Mouse (Mus musculus) forebrain, embryonic 10.5 days (tissue): Measurements from ENCODE around the gene Amd1. TPM values are rescaled to one million over a fixed set of nuclear protein-coding genes. Genes with fewer than 3 reads are reported as not detected.

Experiments used
- DNase-seq: peaks from one replicate; pipeline ENCODE4 v3.0.0-alpha.2; 2017; ENCODE audit warnings: low spot score; ENCODE audit errors: extremely low spot score
- H3K27ac ChIP-seq: fragments of 300-500 bp; sonication (generic); 2 replicates; pipeline ENCODE4 v1.5.1; 2016; ENCODE audit warnings: mild to moderate bottlenecking
- H3K27me3 ChIP-seq: fragments of 300-500 bp; sonication (generic); 2 replicates; pipeline ENCODE4 v1.6.1; 2016; ENCODE audit warnings: mild to moderate bottlenecking; ENCODE audit not compliant: poor library complexity, severe bottlenecking
- H3K36me3 ChIP-seq: fragments of 300-500 bp; sonication (generic); replicated peaks from 2 replicates; pipeline ENCODE4 v1.6.1; 2016; ENCODE audit warnings: mild to moderate bottlenecking, moderate library complexity
- H3K4me1 ChIP-seq: fragments of 300-500 bp; sonication (generic); 2 replicates; pipeline ENCODE4 v1.6.1; 2016
- H3K4me3 ChIP-seq: fragments of 300-500 bp; sonication (generic); 2 replicates; pipeline ENCODE4 v1.5.1; 2016; ENCODE audit warnings: mild to moderate bottlenecking, moderate library complexity
- H3K9me3 ChIP-seq: fragments of 300-500 bp; sonication (generic); 2 replicates; pipeline ENCODE4 v1.6.1; 2016; ENCODE audit warnings: mild to moderate bottlenecking, moderate library complexity
- WGBS: fragments of 180-500 bp; shearing (Covaris S2); methylation state at CpG from one replicate; pipeline ENCODE4 v1.1.7; 2016; 5-methylcytosine and 5-hydroxymethylcytosine counted together
- polyA plus RNA-seq: library from polyadenylated mRNA; unstranded; fragments of >200 nt; fragmentation: Nextera tagmentation; extraction: Ambion mirVana; gene quantifications from 2 replicates; pipeline ENCODE4 v1.2.1, GENCODE M21; 2016

Gene Amd1
- polyA plus RNA-seq, 1 experiment from 2014 or later: 96.8 TPM

- no peak for DNase-seq
- H3K4me1 ChIP-seq: peaks cover 23% of the 10 kb centered on the region
- H3K4me3 ChIP-seq: peak overlapping the region; percentile 77
- H3K9me3 ChIP-seq: no peaks in the 10 kb centered on the region
- H3K27me3 ChIP-seq: no peaks in the 10 kb centered on the region
- H3K27ac ChIP-seq: peak overlapping the region; percentile 98
- H3K36me3 ChIP-seq: peaks cover 20% of the 10 kb centered on the region
- WGBS: 10% methylated on average over 5 of the region's 5 CpGs
Observed at GRCm38 (mm10) chr10:40258976-40259375, 43.0 kb downstream of the Amd1 start.

- Histone ChIP-seq H3K4me3 (peak overlapping the region; percentile 77), H3K27me3 (no peaks in the 10 kb centered on the region), H3K27ac (peak overlapping the region; percentile 98), H3K4me1 (peaks cover 23% of the 10 kb centered on the region), H3K36me3 (peaks cover 24% of the 10 kb centered on the region), H3K9me3 (no peaks in the 10 kb centered on the region)
- DNase-seq: peak; percentile 87
- under 1% methylated on average over 12 of the region's 12 CpGs for WGBS
Observed at GRCm38 (mm10) chr10:40258401-40258966, 43.5 kb downstream of the Amd1 start.

DNA sequence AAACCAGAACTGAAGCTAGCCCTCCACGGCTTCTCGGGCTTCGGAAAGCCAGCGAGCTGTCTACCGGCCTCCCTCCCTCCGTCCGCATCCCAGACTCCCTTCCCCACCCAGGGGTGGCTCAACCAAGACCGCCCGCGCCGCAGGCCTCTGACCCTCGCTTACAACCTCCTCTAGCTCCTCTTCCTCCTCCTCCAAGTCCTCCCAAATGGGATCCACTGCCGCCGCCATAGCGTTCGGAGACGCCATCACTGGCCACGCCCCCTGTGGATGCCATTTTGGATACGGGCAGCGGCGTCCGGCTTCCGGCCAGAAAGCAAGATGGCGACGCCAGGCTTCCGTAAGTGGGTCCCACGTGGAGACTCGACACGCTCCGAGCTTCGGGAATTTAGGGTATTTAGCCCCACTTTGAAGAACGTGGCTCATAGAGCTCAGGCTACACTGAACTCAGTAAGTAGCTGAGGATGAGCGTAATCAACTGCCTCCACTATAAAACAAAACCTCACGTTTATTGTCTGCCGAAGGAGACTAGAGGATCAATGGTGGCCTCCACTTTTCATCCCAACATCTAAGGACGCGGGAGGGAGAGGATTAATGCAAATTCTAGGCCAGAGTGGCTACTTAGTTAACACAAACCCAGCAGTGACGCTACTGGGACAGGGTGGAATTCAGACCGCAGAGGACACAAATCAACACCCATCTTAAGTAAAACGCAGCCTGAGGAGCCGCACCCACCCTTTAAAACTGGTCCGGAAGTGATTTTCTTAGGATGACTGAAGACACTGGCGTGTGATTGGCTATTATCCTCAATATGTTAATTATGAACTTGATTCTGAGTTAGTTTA lies 44.4 kb downstream of the Amd1 start, which contains the start of gene Gtf3c6:
Gene Gtf3c6 (minus strand): TSS at position 695 of the 842 bp plus-strand sequence.
- peak within 1 kb of the TSS; percentile 77 for H3K4me3 ChIP-seq
- H3K36me3 ChIP-seq: peaks cover 33% of the 10 kb centered on the region
- H3K9me3 ChIP-seq: no peaks in the 10 kb centered on the region
- H3K27me3 ChIP-seq: no peaks in the 10 kb centered on the region
- under 1% methylated on average over 43 of the region's 43 CpGs for WGBS
- peaks cover 23% of the 10 kb centered on the region for H3K4me1 ChIP-seq
- peak; percentile 95 for DNase-seq
- H3K27ac ChIP-seq: peak within 1 kb of the TSS; percentile 98

- peaks cover 23% of the 10 kb centered on the region for H3K4me1 ChIP-seq
- peak overlapping the region; percentile 77 for H3K4me3 ChIP-seq
- H3K27me3 ChIP-seq: no peaks in the 10 kb centered on the region
- WGBS: 11% methylated on average over 5 of the region's 5 CpGs
- H3K27ac ChIP-seq: peak overlapping the region; percentile 98
- peaks cover 42% of the 10 kb centered on the region for H3K36me3 ChIP-seq
- peak; percentile 67 for DNase-seq
- H3K9me3 ChIP-seq: no peaks in the 10 kb centered on the region
Observed at GRCm38 (mm10) chr10:40256716-40257115, 45.3 kb downstream of the Amd1 start.

DNA sequence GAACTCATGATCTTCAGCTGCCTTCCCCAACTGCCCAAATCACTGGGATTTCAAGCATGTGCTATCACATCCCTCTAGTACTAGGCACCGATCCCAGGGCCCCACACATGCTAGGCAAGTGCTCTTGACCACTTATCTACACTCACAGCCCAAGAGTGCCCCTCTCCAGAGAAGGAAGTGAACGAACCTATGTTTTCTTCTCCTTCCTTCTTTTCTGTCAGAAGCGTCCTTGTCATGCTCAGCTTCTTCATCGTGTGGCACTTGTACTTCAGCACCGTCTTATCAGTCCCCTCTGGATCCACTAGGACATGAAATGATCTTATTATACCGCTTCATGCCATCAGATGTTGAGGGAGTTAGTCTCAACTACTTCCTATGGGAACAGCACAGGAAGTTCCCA lies 51.0 kb downstream of the Amd1 start:
- Histone ChIP-seq H3K4me1 (peaks cover 8% of the 10 kb centered on the region), H3K4me3 (no peak overlapping the region), H3K9me3 (no peaks in the 10 kb centered on the region), H3K36me3 (peaks cover 85% of the 10 kb centered on the region), H3K27ac (no peak overlapping the region), H3K27me3 (no peaks in the 10 kb centered on the region)
- WGBS: 91% methylated on average over 6 of the region's 6 CpGs
- no peak for DNase-seq

- Histone ChIP-seq H3K4me3 (no peak overlapping the region), H3K4me1 (peaks cover 15% of the 10 kb centered on the region), H3K27ac (no peak overlapping the region), H3K9me3 (no peaks in the 10 kb centered on the region), H3K27me3 (no peaks in the 10 kb centered on the region), H3K36me3 (peaks cover 76% of the 10 kb centered on the region)
- WGBS: 92% methylated on average over 9 of the region's 9 CpGs
- DNase-seq: no peak
Observed at GRCm38 (mm10) chr10:40249625-40250024, 52.4 kb downstream of the Amd1 start.

- 34% methylated on average over 11 of the region's 11 CpGs for WGBS
- Histone ChIP-seq H3K4me3 (peak overlapping the region; percentile 78), H3K27ac (peak overlapping the region; percentile 88), H3K36me3 (peaks cover 77% of the 10 kb centered on the region), H3K4me1 (peaks cover 15% of the 10 kb centered on the region), H3K27me3 (no peaks in the 10 kb centered on the region), H3K9me3 (no peaks in the 10 kb centered on the region)
- DNase-seq: no peak
Observed at GRCm38 (mm10) chr10:40247166-40247716, 54.7 kb downstream of the Amd1 start.

GRCm38 (mm10) chr10:40246374-40247165 lies 55.4 kb downstream of the Amd1 start, which contains the start of gene Rpf2:
TSS of gene Rpf2 (minus strand) at chr10:40247036.
- Histone ChIP-seq H3K27me3 (no peaks in the 10 kb centered on the region), H3K4me3 (peak within 1 kb of the TSS; percentile 78), H3K36me3 (peaks cover 77% of the 10 kb centered on the region), H3K4me1 (peaks cover 15% of the 10 kb centered on the region), H3K27ac (peak within 1 kb of the TSS; percentile 88), H3K9me3 (no peaks in the 10 kb centered on the region)
- peak; percentile 88 for DNase-seq
- WGBS: under 1% methylated on average over 54 of the region's 54 CpGs

DNA sequence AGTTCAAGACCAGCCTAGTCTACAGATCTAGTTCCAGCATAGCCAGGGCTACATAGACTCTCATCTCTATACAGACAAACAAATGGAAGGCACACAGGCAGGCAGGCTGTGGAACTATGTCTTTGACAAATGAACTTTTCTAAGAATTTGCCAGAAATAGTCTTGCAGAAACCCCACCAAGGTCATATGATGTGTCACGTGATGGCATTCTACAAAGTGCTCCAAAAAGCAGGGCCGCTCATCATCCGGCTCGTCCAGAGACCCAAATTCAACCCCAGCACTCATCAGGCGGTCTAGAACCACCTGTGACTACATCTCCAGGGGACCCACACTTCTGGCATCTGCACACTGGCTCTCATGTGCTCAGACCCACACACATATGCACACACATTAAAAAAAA lies 64.2 kb downstream of the Amd1 start:
- Histone ChIP-seq H3K27ac (no peak overlapping the region), H3K36me3 (peaks cover 96% of the 10 kb centered on the region), H3K27me3 (no peaks in the 10 kb centered on the region), H3K4me1 (no peaks in the 10 kb centered on the region), H3K4me3 (no peak overlapping the region), H3K9me3 (no peaks in the 10 kb centered on the region)
- WGBS: 98% methylated on average over 5 of the region's 5 CpGs
- DNase-seq: no peak

Other genes with a start within 250 kb of the Amd1 start
- 5.9 and 6.3 TPM in 2 replicates for gene Slc16a10, start 159.9 kb downstream of the Amd1 start, polyA plus RNA-seq
- 98.0 and 101 TPM in 2 replicates for gene Rpf2, start 55.1 kb downstream of the Amd1 start, polyA plus RNA-seq
- 150 TPM in 2 replicates for gene Gtf3c6, start 44.1 kb downstream of the Amd1 start, polyA plus RNA-seq
- gene Cdk19, start 37.4 kb upstream of the Amd1 start, polyA plus RNA-seq: 3.8 and 4.7 TPM in 2 replicates